Mouse (Mus musculus): ENCODE data around the gene Lrmp.

DNA sequence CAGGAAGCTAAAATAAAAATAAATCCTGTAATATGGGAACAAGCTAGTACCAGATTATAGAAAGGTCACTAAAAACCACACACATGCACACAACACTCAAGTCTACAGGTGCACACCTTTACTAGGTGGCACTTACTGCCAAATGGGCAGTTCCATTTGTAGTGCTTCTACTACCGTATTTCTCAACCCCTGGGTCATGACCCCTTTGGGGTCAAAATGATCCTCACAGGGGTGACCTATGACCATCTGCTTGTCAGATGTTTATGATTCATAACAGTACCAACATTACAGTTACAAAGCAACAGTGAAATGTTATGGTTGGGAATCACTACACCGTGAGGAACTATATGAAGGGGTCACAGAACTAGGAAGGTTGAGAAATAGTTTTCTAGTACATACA is 98.5 kb downstream of the Lrmp start:
- TF ChIP-seq CTCF (IDR thresholded peaks at IDR 0.05; ENCODE audit: extremely low read depth, insufficient read depth, low read length): no peak
- TF ChIP-seq POLR2A (IDR thresholded peaks at IDR 0.05; ENCODE audit: extremely low read depth, insufficient read depth, low read length): no peak
